Mouse (Mus musculus): ENCODE data around the gene Tjp1. TPM values are rescaled to one million over a fixed set of nuclear protein-coding genes. Genes with fewer than 3 reads are reported as not detected.

Tjp1 gene
- polyA plus RNA-seq, 1 experiment: 2.3 TPM

- Histone ChIP-seq H3K36me3 (ENCODE audit: control insufficient read depth, insufficient read depth, low read length) (no peaks in the 10 kb centered on the region), H3K27me3 (ENCODE audit: control insufficient read depth, insufficient read depth, low read length) (peaks cover 11% of the 10 kb centered on the region)
- TF ChIP-seq CTCF (IDR thresholded peaks at IDR 0.05; ENCODE audit: extremely low read depth, insufficient read depth, insufficient read length, insufficient replicate concordance): no peak
- no peak for TF ChIP-seq POLR2A (IDR thresholded peaks at IDR 0.05; ENCODE audit: low read depth, low read length)
Measured at GRCm38 (mm10) chr7:65375621-65376020, 152.0 kb downstream of the Tjp1 start.

GRCm38 (mm10) chr7:65375176-65375575, 152.4 kb downstream of the Tjp1 start:
- Histone ChIP-seq H3K4me1 (ENCODE audit: control insufficient read depth, insufficient read depth, insufficient read length) (peaks cover 4% of the 10 kb centered on the region; the same call in 1 of the 2 replicates), H3K4me3 (ENCODE audit: extremely low read depth, insufficient read depth, insufficient read length) (no peak overlapping the region), H3K27ac (ENCODE audit: insufficient read depth, low read length) (no peak overlapping the region), H3K36me3 (ENCODE audit: control insufficient read depth, insufficient read depth, low read length) (no peaks in the 10 kb centered on the region), H3K27me3 (ENCODE audit: control insufficient read depth, insufficient read depth, low read length) (peaks cover 15% of the 10 kb centered on the region)
- DNase-seq (ENCODE audit: low read depth in 1 of 2, low spot score in 2 of 2): no peak
- TF ChIP-seq CTCF (IDR thresholded peaks at IDR 0.05; ENCODE audit: extremely low read depth, insufficient read depth, insufficient read length, insufficient replicate concordance) (no peak), POLR2A (IDR thresholded peaks at IDR 0.05; ENCODE audit: low read depth, low read length) (no peak)
- 35% methylated on average over 8 of the region's 8 CpGs for WGBS

More at GRCm38 (mm10) chr7:65375621-65376020, 152.0 kb downstream of the Tjp1 start:
- no peak for DNase-seq (ENCODE audit: low read depth in 1 of 2, low spot score in 2 of 2)
- Histone ChIP-seq H3K4me3 (ENCODE audit: extremely low read depth, insufficient read depth, insufficient read length) (no peak overlapping the region), H3K4me1 (ENCODE audit: control insufficient read depth, insufficient read depth, insufficient read length) (peaks cover 4% of the 10 kb centered on the region; the same call in 1 of the 2 replicates), H3K27ac (ENCODE audit: insufficient read depth, low read length) (no peak overlapping the region)
- 74% methylated on average over 3 of the region's 3 CpGs for WGBS

GRCm38 (mm10) chr7:65373336-65373735, 154.2 kb downstream of the Tjp1 start:
- no peak overlapping the region for H3K27ac ChIP-seq (ENCODE audit: insufficient read depth, low read length)
- H3K27me3 ChIP-seq (ENCODE audit: control insufficient read depth, insufficient read depth, low read length): peaks cover 15% of the 10 kb centered on the region
- peak; percentile 17 to 36 for DNase-seq (ENCODE audit: low read depth in 1 of 2, low spot score in 2 of 2)
- H3K4me3 ChIP-seq (ENCODE audit: extremely low read depth, insufficient read depth, insufficient read length): no peak overlapping the region
- H3K36me3 ChIP-seq (ENCODE audit: control insufficient read depth, insufficient read depth, low read length): no peaks in the 10 kb centered on the region
- 4% methylated on average over 8 of the region's 8 CpGs for WGBS
- peaks cover 4% of the 10 kb centered on the region; the same call in 1 of the 2 replicates for H3K4me1 ChIP-seq (ENCODE audit: control insufficient read depth, insufficient read depth, insufficient read length)
- TF ChIP-seq CTCF (IDR thresholded peaks at IDR 0.05; ENCODE audit: extremely low read depth, insufficient read depth, insufficient read length, insufficient replicate concordance) (no peak), POLR2A (IDR thresholded peaks at IDR 0.05; ENCODE audit: low read depth, low read length) (no peak)

- WGBS: 29% methylated on average over 6 of the region's 6 CpGs
- no peak for DNase-seq (ENCODE audit: low read depth in 1 of 2, low spot score in 2 of 2)
- H3K36me3 ChIP-seq (ENCODE audit: control insufficient read depth, insufficient read depth, low read length): no peaks in the 10 kb centered on the region
- H3K27me3 ChIP-seq (ENCODE audit: control insufficient read depth, insufficient read depth, low read length): peaks cover 17% of the 10 kb centered on the region
- no peak for TF ChIP-seq CTCF (IDR thresholded peaks at IDR 0.05; ENCODE audit: extremely low read depth, insufficient read depth, insufficient read length, insufficient replicate concordance)
- no peak for TF ChIP-seq POLR2A (IDR thresholded peaks at IDR 0.05; ENCODE audit: low read depth, low read length)
- H3K4me3 ChIP-seq (ENCODE audit: extremely low read depth, insufficient read depth, insufficient read length): no peak overlapping the region
- no peak overlapping the region for H3K27ac ChIP-seq (ENCODE audit: insufficient read depth, low read length)
- peaks cover 4% of the 10 kb centered on the region; the same call in 1 of the 2 replicates for H3K4me1 ChIP-seq (ENCODE audit: control insufficient read depth, insufficient read depth, insufficient read length)
Measured at GRCm38 (mm10) chr7:65371765-65372164, 155.8 kb downstream of the Tjp1 start.

- peaks cover 4% of the 10 kb centered on the region; the same call in 1 of the 2 replicates for H3K4me1 ChIP-seq (ENCODE audit: control insufficient read depth, insufficient read depth, insufficient read length)
- 2% methylated on average over 91 of the region's 92 CpGs for WGBS
- DNase-seq (ENCODE audit: low read depth in 1 of 2, low spot score in 2 of 2): peak in 1 of 2 experiments; percentile 26
Measured at GRCm38 (mm10) chr7:65370787-65371616, 156.6 kb downstream of the Tjp1 start.

GRCm38 (mm10) chr7:65370381-65370786, 157.2 kb downstream of the Tjp1 start:
- no peak overlapping the region for H3K27ac ChIP-seq (ENCODE audit: insufficient read depth, low read length)
- no peak for DNase-seq (ENCODE audit: low read depth in 1 of 2, low spot score in 2 of 2)

More at GRCm38 (mm10) chr7:65370787-65371616, 156.6 kb downstream of the Tjp1 start:
- peaks cover 17% of the 10 kb centered on the region for H3K27me3 ChIP-seq (ENCODE audit: control insufficient read depth, insufficient read depth, low read length)
- no peaks in the 10 kb centered on the region for H3K36me3 ChIP-seq (ENCODE audit: control insufficient read depth, insufficient read depth, low read length)
- no peak for TF ChIP-seq POLR2A (IDR thresholded peaks at IDR 0.05; ENCODE audit: low read depth, low read length)
- no peak for TF ChIP-seq CTCF (IDR thresholded peaks at IDR 0.05; ENCODE audit: extremely low read depth, insufficient read depth, insufficient read length, insufficient replicate concordance)
- H3K27ac ChIP-seq (ENCODE audit: insufficient read depth, low read length): peak overlapping the region; percentile 72; the same call in 1 of the 2 replicates
- H3K4me3 ChIP-seq (ENCODE audit: extremely low read depth, insufficient read depth, insufficient read length): peak overlapping the region; percentile 57

More at GRCm38 (mm10) chr7:65370381-65370786, 157.2 kb downstream of the Tjp1 start:
- 1% methylated on average over 39 of the region's 46 CpGs for WGBS
- TF ChIP-seq POLR2A (IDR thresholded peaks at IDR 0.05; ENCODE audit: low read depth, low read length): no peak
- TF ChIP-seq CTCF (IDR thresholded peaks at IDR 0.05; ENCODE audit: extremely low read depth, insufficient read depth, insufficient read length, insufficient replicate concordance): no peak
- peaks cover 4% of the 10 kb centered on the region; the same call in 1 of the 2 replicates for H3K4me1 ChIP-seq (ENCODE audit: control insufficient read depth, insufficient read depth, insufficient read length)
- peak overlapping the region; percentile 57 for H3K4me3 ChIP-seq (ENCODE audit: extremely low read depth, insufficient read depth, insufficient read length)
- H3K27me3 ChIP-seq (ENCODE audit: control insufficient read depth, insufficient read depth, low read length): peaks cover 17% of the 10 kb centered on the region
- no peaks in the 10 kb centered on the region for H3K36me3 ChIP-seq (ENCODE audit: control insufficient read depth, insufficient read depth, low read length)
